Mouse (Mus musculus) kidney, postnatal 0 days (tissue): ENCODE measurements around the gene Prkg1. TPM values are rescaled to one million over a fixed set of nuclear protein-coding genes. Genes with fewer than 3 reads are reported as not detected.

Experiments used
- ATAC-seq: fragments of 200-750 bp; cut with Nextera tagmentation; replicated peaks from 2 replicates; pipeline ENCODE4 v1.8.0; 2017; ENCODE audit warnings: low read depth, moderate number of reproducible peaks, moderate TSS enrichment, moderate library complexity; ENCODE audit not compliant: low FRiP score
- DNase-seq: peaks from one replicate; pipeline ENCODE4 v3.0.0-alpha.2; 2016; ENCODE audit warnings: low spot score
- H3K27ac ChIP-seq: fragments of 300-500 bp; sonication (generic); 2 replicates; pipeline ENCODE4 v1.5.1; 2014; ENCODE audit warnings: mild to moderate bottlenecking
- H3K27me3 ChIP-seq: fragments of 300-500 bp; sonication (generic); 2 replicates; pipeline ENCODE4 v1.6.1; 2014; ENCODE audit warnings: low read length, mixed read lengths; ENCODE audit not compliant: insufficient read depth
- H3K36me3 ChIP-seq: fragments of 300-500 bp; sonication (generic); 2 replicates; pipeline ENCODE4 v1.6.1; 2014; ENCODE audit warnings: low read length, mixed read lengths; ENCODE audit not compliant: insufficient read depth
- H3K4me1 ChIP-seq: fragments of 300-500 bp; sonication (generic); replicated peaks from 2 replicates; pipeline ENCODE4 v1.6.1; 2014; ENCODE audit warnings: antibody characterized with exemption, low read length, mixed read lengths; ENCODE audit not compliant: insufficient read depth
- H3K4me2 ChIP-seq: fragments of 300-500 bp; sonication (generic); 2 replicates; pipeline ENCODE4 v1.6.1; 2014; ENCODE audit warnings: mild to moderate bottlenecking, low read length, moderate library complexity, mixed read lengths
- H3K4me3 ChIP-seq: fragments of 300-500 bp; sonication (generic); replicated peaks from 2 replicates; pipeline ENCODE4 v1.5.1; 2014; ENCODE audit warnings: low read depth, low read length
- H3K9ac ChIP-seq: fragments of 300-500 bp; sonication (generic); 2 replicates; pipeline ENCODE4 v1.6.1; 2014; ENCODE audit warnings: low read depth, low read length
- H3K9me3 ChIP-seq: fragments of 300-500 bp; sonication (generic); replicated peaks from 2 replicates; pipeline ENCODE4 v1.6.1; 2016; ENCODE audit warnings: low read length, inconsistent platforms, mixed read lengths
- CTCF ChIP-seq: IDR thresholded peaks from 2 replicates; pipeline ENCODE4 v1.5.1; 2016; ENCODE audit warnings: antibody characterized with exemption, low read depth, mild to moderate bottlenecking, moderate library complexity
- WGBS: fragments of 180-500 bp; shearing (Covaris S2); extraction: QIAGEN DNeasy Blood & Tissue Kit; methylation state at CpG from one replicate; pipeline ENCODE4 v1.1.7; 2014; 5-methylcytosine and 5-hydroxymethylcytosine counted together
- polyA plus RNA-seq: library from polyadenylated mRNA; unstranded; fragments of >200 nt; fragmentation: Nextera tagmentation; extraction: Ambion mirVana; gene quantifications from 2 replicates; pipeline ENCODE4 v1.2.1, GENCODE M21; 2015

The Prkg1 gene
- polyA plus RNA-seq, 1 experiment from 2014 or later: 2.3 TPM

GRCm38 (mm10) chr19:31031596-31031995 is 733.2 kb downstream of the Prkg1 start:
- no peaks in the 10 kb centered on the region for H3K4me1 ChIP-seq
- ATAC-seq (no peak), DNase-seq (no peak)
- no peak overlapping the region for H3K9ac ChIP-seq
- no peaks in the 10 kb centered on the region for H3K36me3 ChIP-seq
- no peaks in the 10 kb centered on the region for H3K9me3 ChIP-seq
- H3K27me3 ChIP-seq: no peaks in the 10 kb centered on the region
- no peak for TF ChIP-seq CTCF
- H3K4me2 ChIP-seq: no peak overlapping the region
- H3K4me3 ChIP-seq: no peak overlapping the region
- no peak overlapping the region for H3K27ac ChIP-seq
- WGBS: 67% methylated on average over 6 of the region's 6 CpGs

- no peak overlapping the region for H3K27ac ChIP-seq
- DNase-seq: no peak
- H3K27me3 ChIP-seq: no peaks in the 10 kb centered on the region
- no peaks in the 10 kb centered on the region for H3K36me3 ChIP-seq
- WGBS: 77% methylated on average over 5 of the region's 5 CpGs
- no peaks in the 10 kb centered on the region for H3K4me1 ChIP-seq
- no peak overlapping the region for H3K9ac ChIP-seq
- no peak overlapping the region for H3K4me3 ChIP-seq
- no peaks in the 10 kb centered on the region for H3K9me3 ChIP-seq
- no peak for ATAC-seq
- no peak overlapping the region for H3K4me2 ChIP-seq
- no peak for TF ChIP-seq CTCF
Measured at GRCm38 (mm10) chr19:31026797-31027196, 738.0 kb downstream of the Prkg1 start.

GRCm38 (mm10) chr19:31011528-31012133 is 753.2 kb downstream of the Prkg1 start:
- no peaks in the 10 kb centered on the region for H3K36me3 ChIP-seq
- H3K9me3 ChIP-seq: no peaks in the 10 kb centered on the region
- H3K27me3 ChIP-seq: no peaks in the 10 kb centered on the region
- no peak for TF ChIP-seq CTCF
- no peak overlapping the region for H3K4me3 ChIP-seq
- no peak overlapping the region for H3K4me2 ChIP-seq
- 72% methylated on average over 3 of the region's 3 CpGs for WGBS
- no peak overlapping the region for H3K9ac ChIP-seq
- no peak overlapping the region for H3K27ac ChIP-seq
- no peaks in the 10 kb centered on the region for H3K4me1 ChIP-seq
- no peak for DNase-seq
- no peak for ATAC-seq

GRCm38 (mm10) chr19:30998572-30998971 is 766.3 kb downstream of the Prkg1 start:
- no peaks in the 10 kb centered on the region for H3K9me3 ChIP-seq
- 88% methylated on average over 2 of the region's 2 CpGs for WGBS
- H3K9ac ChIP-seq: no peak overlapping the region
- no peak overlapping the region for H3K4me2 ChIP-seq
- no peak overlapping the region for H3K4me3 ChIP-seq
- no peaks in the 10 kb centered on the region for H3K27me3 ChIP-seq
- H3K27ac ChIP-seq: no peak overlapping the region
- no peaks in the 10 kb centered on the region for H3K4me1 ChIP-seq
- TF ChIP-seq CTCF: no peak
- DNase-seq: no peak
- H3K36me3 ChIP-seq: no peaks in the 10 kb centered on the region
- ATAC-seq: no peak

GRCm38 (mm10) chr19:30990390-30990789 is 774.4 kb downstream of the Prkg1 start:
- no peak for DNase-seq
- Histone ChIP-seq H3K4me3 (no peak overlapping the region), H3K9ac (no peak overlapping the region), H3K9me3 (no peaks in the 10 kb centered on the region), H3K27me3 (no peaks in the 10 kb centered on the region), H3K4me1 (no peaks in the 10 kb centered on the region), H3K36me3 (no peaks in the 10 kb centered on the region), H3K27ac (no peak overlapping the region), H3K4me2 (no peak overlapping the region)
- 59% methylated on average over 4 of the region's 4 CpGs for WGBS
- no peak for TF ChIP-seq CTCF
- no peak for ATAC-seq

- TF ChIP-seq CTCF: no peak
- Histone ChIP-seq H3K4me2 (no peak overlapping the region), H3K36me3 (no peaks in the 10 kb centered on the region), H3K9ac (no peak overlapping the region), H3K9me3 (no peaks in the 10 kb centered on the region), H3K4me3 (no peak overlapping the region), H3K27ac (no peak overlapping the region), H3K27me3 (no peaks in the 10 kb centered on the region), H3K4me1 (no peaks in the 10 kb centered on the region)
- 91% methylated on average over 4 of the region's 4 CpGs for WGBS
- DNase-seq (no peak), ATAC-seq (no peak)
Measured at GRCm38 (mm10) chr19:30982436-30982835, 782.4 kb downstream of the Prkg1 start.

GRCm38 (mm10) chr19:30978096-30978495 is 786.7 kb downstream of the Prkg1 start:
- Histone ChIP-seq H3K4me2 (no peak overlapping the region), H3K27me3 (no peaks in the 10 kb centered on the region), H3K27ac (no peak overlapping the region), H3K9ac (no peak overlapping the region), H3K4me3 (no peak overlapping the region), H3K9me3 (no peaks in the 10 kb centered on the region), H3K4me1 (no peaks in the 10 kb centered on the region), H3K36me3 (no peaks in the 10 kb centered on the region)
- DNase-seq: no peak
- 76% methylated on average over 4 of the region's 4 CpGs for WGBS
- no peak for TF ChIP-seq CTCF
- no peak for ATAC-seq
